Comparison of ENCODE assay signal across 16 mouse cellular contexts in the genomic region with DNA sequence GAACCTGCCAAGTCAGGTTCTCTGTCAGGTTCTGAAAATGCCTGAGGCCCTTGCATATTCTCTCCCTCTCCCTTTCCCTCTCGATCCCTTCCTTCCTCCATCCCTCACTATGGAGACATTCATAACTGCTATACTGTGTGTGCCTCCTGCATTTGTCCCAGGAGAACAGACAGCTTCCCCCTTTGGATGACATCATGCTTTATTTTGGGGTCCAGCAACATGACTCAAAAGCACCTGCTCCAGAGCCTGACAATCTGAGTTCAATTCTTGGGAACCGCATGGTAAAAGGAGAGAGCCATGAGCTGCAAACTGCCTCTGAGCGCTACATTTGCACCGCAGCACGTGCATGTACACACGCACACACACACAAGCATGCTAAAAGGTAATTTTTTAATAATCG. TPM values are rescaled to one million over a fixed set of nuclear protein-coding genes. Genes with fewer than 3 reads are reported as not detected.
DNase-seq lines count a peak whose midpoint lies in the region.
"Had no signal": no experiment of that assay in that cellular context is flagged by ENCODE, and none has a peak within 500 bp of the region (broad histone marks: within the 10 kb centered on the region; RNA-seq: fewer than 3 reads in every experiment).

No protein-coding gene starts in this region.

- peak; percentile 80 for DNase-seq in heart, adult 11 months
- DNase-seq in heart, adult 9 months (ENCODE audit: low spot score in 2 of 2), result no peak
- peak; percentile 28 for DNase-seq in layer of hippocampus, adult 11-12 months (ENCODE audit: low spot score)
- DNase-seq in layer of hippocampus, postnatal 10 days (ENCODE audit: low spot score in 2 of 2), result no peak
- peak; percentile 12 for DNase-seq in right cerebral cortex, postnatal 25 days
- DNase-seq in right cerebral cortex, postnatal 14 days, result no peak
- no peak for DNase-seq in gastrocnemius, adult 18-20 months (ENCODE audit: low spot score)
- DNase-seq in gastrocnemius, adult 8-10 months (ENCODE audit: low spot score in 2 of 2), result no peak
- DNase-seq: cerebellum, adult 2 months; cerebellum, postnatal 25 days; gastrocnemius, postnatal 10 days; heart, postnatal 36 days; kidney, adult 2 months; spleen, adult 18-20 months had no signal

RNA-seq across cellular contexts. Expression of a gene that starts 12.7 kb away (rescaled TPM):
- 10 to 100 TPM; 56.5 to 61.3 TPM for total RNA-seq in layer of hippocampus, postnatal 10 days (2021)
- 10 to 100 TPM; 17.5 to 17.7 TPM for total RNA-seq in gastrocnemius, adult 18-20 months (2021)
- 10 to 100 TPM; 13.8 to 23.9 (median 17.8) TPM for total RNA-seq in gastrocnemius, adult 8-10 months (2022)

RNA-seq across cellular contexts. Expression of a gene that starts 57.4 kb away (rescaled TPM):
- total RNA-seq in layer of hippocampus, postnatal 10 days (2021), result 10 to 100 TPM; 16.4 to 17.3 TPM
- total RNA-seq in gastrocnemius, adult 18-20 months (2021), result 1 to 10 TPM; 1.5 to 3.3 TPM
- total RNA-seq in gastrocnemius, adult 8-10 months (2022), result 1 to 10 TPM; 2.1 to 6.9 (median 4.4) TPM
- total RNA-seq: granulocyte monocyte progenitor cell, adult 5-6 weeks; heart, postnatal 36 days; liver, adult 2 months had no signal

Comparison
In these comparisons a context has a peak if more than half of its experiments do, and no peak if none do; other contexts are left out.
1. DNase-seq: peak in heart, adult 11 months (single experiment), layer of hippocampus, adult 11-12 months (single experiment) and right cerebral cortex, postnatal 25 days (single experiment); none in heart, adult 9 months (0 of 2), layer of hippocampus, postnatal 10 days (0 of 2), right cerebral cortex, postnatal 14 days (single experiment), gastrocnemius, adult 18-20 months (single experiment) and gastrocnemius, adult 8-10 months (0 of 2).